Mouse (Mus musculus) kidney, adult 2 months (tissue): Measurements from ENCODE around the gene Wls. TPM values are rescaled to one million over a fixed set of nuclear protein-coding genes. Genes with fewer than 3 reads are reported as not detected.

Experiments
- DNase-seq: peaks from one replicate; pipeline ENCODE4 v3.0.0; 2021
- H3K27ac ChIP-seq: fragments of 200-500 bp; 2 replicates; pipeline ENCODE4 v1.5.1; 2012; ENCODE audit warnings: low read depth, low read length, control low read depth, inconsistent platforms; ENCODE audit not compliant: insufficient read depth
- H3K27me3 ChIP-seq: fragments of 200-500 bp; replicated peaks from 2 replicates; pipeline ENCODE4 v1.6.1; 2012; ENCODE audit warnings: mild to moderate bottlenecking, moderate library complexity, low read length, inconsistent platforms; ENCODE audit not compliant: control insufficient read depth, insufficient read depth
- H3K36me3 ChIP-seq: fragments of 200-500 bp; 2 replicates; pipeline ENCODE4 v1.6.1; 2012; ENCODE audit warnings: mild to moderate bottlenecking, moderate library complexity, low read length, inconsistent platforms; ENCODE audit not compliant: control insufficient read depth, insufficient read depth
- H3K4me1 ChIP-seq: fragments of 200-500 bp; 2 replicates; pipeline ENCODE4 v1.6.1; 2011; ENCODE audit warnings: low read length; ENCODE audit not compliant: control insufficient read depth, insufficient read depth
- H3K4me3 ChIP-seq: fragments of 200-500 bp; 2 replicates; pipeline ENCODE4 v1.5.1; 2011; ENCODE audit warnings: mild to moderate bottlenecking, low read depth, low read length, control low read depth; ENCODE audit not compliant: insufficient read depth
- CTCF ChIP-seq: fragments of 200-500 bp; conservative IDR thresholded peaks from 2 replicates; pipeline ENCODE4 v1.5.1; 2011; ENCODE audit warnings: low read depth, mild to moderate bottlenecking, control low read depth, low read length, moderate library complexity, mixed read lengths; ENCODE audit not compliant: insufficient read depth, insufficient read length
- POLR2A ChIP-seq: fragments of 200-500 bp; IDR thresholded peaks from one replicate; pipeline ENCODE4 v1.6.1; 2011; ENCODE audit warnings: low read depth, low read length, control low read depth
- WGBS: fragments of 180-500 bp; shearing (Covaris S2); methylation state at CpG from one replicate; pipeline ENCODE4 v1.1.7; 2018; 5-methylcytosine and 5-hydroxymethylcytosine counted together
- polyA plus RNA-seq: library from polyadenylated mRNA; depleted of rRNA; stranded (reverse); fragments of >200 nt; gene quantifications from 2 replicates; pipeline ENCODE4 v1.2.3, GENCODE M21; 2012

The Wls gene
- polyA plus RNA-seq, 1 experiment: 85.6 TPM

DNA sequence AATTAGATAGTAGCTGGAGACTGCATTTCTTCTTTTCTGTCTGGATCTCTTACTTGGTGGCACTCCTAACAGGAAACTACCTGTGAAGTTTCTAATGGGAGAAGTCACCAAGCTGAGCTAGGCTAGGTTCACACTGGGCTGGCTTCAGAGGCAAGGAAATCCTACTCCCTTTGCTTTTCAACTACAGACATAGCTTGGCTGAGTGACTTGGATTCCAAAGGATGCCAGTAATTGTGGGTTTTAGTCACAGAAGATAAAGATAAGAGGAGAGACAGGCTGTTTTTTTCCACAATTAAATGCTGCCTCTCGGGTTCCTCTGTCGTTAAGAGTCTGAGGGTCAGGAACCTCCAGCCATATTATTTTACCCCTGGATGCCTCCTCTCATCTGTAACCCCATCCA is 43.9 kb downstream of the Wls start:
- WGBS: 44% methylated on average over 2 of the region's 2 CpGs
- Histone ChIP-seq H3K4me1 (peaks cover 8% of the 10 kb centered on the region), H3K27me3 (no peaks in the 10 kb centered on the region), H3K36me3 (no peaks in the 10 kb centered on the region; the same call in 1 of the 2 replicates), H3K27ac (no peak overlapping the region), H3K4me3 (no peak overlapping the region)
- DNase-seq: no peak
- no peak for TF ChIP-seq CTCF
- no peak for TF ChIP-seq POLR2A

DNA sequence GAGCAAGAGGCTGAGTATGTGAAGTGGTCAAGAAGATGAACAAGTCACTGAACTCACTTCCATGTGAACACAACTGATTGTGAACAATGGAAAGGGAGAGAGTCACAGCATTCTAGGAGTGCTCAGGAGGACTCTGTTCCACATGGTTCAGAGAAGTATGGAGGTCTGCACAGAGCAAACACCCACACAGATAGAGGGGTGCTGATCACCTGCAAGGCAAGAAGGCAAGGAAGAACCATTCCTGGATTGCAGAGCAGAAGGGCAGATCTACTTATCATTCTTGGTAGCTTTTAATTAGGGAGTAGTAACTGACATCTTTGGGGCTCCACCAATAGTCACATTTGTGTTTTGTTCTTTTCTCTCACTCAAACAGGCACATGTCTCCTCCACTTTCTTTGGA is 45.3 kb downstream of the Wls start:
- Histone ChIP-seq H3K36me3 (no peaks in the 10 kb centered on the region; the same call in 1 of the 2 replicates), H3K27ac (0 out of 2 replicates have a peak overlapping the region, but pooled peaks have one; percentile 20), H3K27me3 (no peaks in the 10 kb centered on the region), H3K4me1 (peaks cover 8% of the 10 kb centered on the region), H3K4me3 (no peak overlapping the region)
- TF ChIP-seq CTCF: no peak
- no peak for TF ChIP-seq POLR2A
- no peak for DNase-seq

DNA sequence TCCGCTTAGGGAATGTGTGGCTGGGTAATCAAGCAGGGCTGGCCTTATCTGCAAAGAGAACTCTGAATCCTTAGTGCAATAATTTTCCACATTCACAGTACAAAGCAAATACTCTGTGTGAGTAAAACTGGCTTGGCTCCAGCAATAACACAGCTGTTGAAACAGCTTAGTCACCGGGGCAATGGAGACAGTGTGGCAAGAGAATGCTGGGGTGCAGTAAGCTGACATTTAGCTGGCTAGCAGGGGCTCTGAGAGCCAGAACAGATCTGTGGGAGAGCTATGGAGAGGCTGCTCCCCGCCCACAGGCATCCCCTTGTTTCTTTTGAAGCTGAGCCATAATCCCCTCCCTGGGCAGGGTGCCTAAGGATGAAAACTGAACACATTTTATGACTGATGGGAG is 45.8 kb downstream of the Wls start:
- H3K27ac ChIP-seq: no peak overlapping the region
- DNase-seq: peak; percentile 80
- 32% methylated on average over 3 of the region's 3 CpGs for WGBS
- no peak for TF ChIP-seq CTCF
- TF ChIP-seq POLR2A: no peak
- H3K4me1 ChIP-seq: peaks cover 8% of the 10 kb centered on the region
- no peaks in the 10 kb centered on the region; the same call in 1 of the 2 replicates for H3K36me3 ChIP-seq
- H3K4me3 ChIP-seq: no peak overlapping the region
- no peaks in the 10 kb centered on the region for H3K27me3 ChIP-seq

DNA sequence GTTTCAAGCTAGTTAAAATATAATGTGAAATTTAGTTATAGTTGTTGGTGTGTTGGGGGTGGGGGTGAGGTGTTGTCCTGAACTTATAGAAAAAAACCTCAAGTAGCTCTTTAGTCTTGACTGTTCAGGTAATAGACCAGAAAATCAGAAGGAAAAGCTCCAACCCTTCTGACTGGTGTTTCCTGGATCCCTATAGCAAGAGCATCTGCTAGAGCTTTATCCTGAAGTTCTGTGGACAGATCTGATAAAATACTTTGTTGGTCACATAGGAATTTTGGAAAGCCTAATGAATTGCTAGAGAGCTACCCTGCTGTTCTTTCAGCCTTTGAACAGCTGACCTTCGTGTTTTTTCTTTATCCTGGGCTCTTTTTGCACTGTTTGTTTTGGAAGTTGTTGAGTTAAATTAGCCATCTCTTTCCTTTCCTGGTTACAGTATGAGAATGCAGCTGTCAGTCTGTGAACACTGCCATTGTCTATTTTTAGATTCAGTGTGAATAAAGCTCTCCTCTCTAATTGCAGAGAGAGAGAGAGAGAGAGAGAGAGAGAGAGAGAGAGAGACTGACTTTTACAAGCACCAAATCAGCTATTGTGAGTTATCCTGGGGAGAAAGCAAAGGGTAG is 46.4 kb downstream of the Wls start:
- Histone ChIP-seq H3K27ac (no peak overlapping the region), H3K36me3 (no peaks in the 10 kb centered on the region; the same call in 1 of the 2 replicates), H3K4me1 (peaks cover 8% of the 10 kb centered on the region), H3K4me3 (no peak overlapping the region), H3K27me3 (no peaks in the 10 kb centered on the region)
- TF ChIP-seq POLR2A (no peak), CTCF (no peak)
- WGBS: 8% methylated on average over 1 of the region's 1 CpGs
- DNase-seq: no peak

DNA sequence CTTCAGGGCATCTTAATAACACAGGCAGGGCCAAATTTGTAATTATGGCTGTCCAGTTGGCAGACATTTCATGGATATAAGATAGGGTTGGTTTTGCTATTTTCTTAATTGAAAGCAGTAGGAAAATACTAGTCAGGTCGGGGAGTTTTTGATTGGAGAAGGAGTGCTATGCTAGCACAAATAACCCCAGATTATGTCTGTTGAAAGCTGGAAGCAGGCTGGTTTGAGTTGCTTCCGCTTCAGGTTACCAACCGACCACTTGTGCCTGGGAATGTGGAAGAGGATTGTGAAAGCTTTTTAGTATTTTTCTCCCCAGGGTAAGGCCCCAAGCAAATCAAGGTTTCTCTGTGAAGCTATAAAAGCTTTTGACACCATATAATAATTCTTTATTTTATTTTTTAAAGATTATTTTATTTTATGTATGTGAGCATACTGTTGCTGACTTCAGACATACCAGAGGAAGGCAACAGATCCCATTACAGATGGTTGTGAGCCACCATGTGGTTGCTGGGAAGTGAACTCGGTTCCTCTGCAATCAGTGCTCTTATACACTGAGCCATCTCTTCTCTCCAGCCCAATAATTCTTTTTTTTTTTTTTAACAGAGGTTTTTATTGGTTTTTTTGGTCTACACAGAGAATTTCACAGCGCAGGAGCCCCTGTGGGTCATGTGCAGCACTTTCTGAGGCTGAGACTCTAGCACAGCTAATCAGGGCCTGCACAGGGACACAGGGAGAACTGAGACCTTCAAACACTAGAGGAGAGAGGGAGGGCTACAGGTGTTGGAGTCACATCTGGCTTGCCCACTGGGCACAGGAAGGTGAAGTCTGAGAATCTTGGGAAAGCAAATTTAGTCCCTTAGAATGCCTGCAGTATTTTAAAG is 50.9 kb downstream of the Wls start:
- H3K4me3 ChIP-seq: no peak overlapping the region
- 78% methylated on average over 5 of the region's 5 CpGs for WGBS

DNA sequence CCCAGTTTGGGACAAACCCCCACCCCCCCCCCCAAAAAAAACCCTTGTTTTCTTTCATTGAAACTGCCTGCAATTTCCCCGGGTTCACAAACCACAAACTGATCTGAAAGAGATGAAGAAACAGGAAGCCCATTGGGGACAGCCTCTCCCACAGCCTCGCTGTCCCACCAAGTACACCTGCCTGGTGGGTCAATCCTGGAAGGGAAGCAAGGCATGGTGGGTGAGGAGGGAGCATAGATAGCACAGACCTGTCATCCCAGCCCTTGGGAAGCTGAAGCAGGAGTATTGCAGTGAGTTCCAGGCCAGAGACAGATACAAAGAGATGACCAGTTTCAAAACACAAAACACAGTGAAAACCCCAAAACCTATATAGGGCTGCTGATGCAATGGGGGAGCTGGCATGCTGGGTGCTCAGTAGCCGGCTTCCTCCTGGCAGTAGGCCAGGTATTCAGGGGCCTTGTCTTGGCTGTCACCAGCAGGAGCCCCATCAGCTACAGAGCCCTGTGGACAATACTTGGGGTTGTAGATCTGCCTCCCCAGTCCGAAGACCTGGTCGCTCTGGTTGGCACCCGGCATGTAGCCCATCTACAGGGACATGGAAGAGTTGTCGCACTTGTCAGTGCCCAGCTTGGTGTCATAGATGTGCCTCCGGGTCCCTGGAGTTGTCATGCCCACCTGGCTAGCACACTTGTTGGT is 51.7 kb downstream of the Wls start:
- Histone ChIP-seq H3K27me3 (no peaks in the 10 kb centered on the region), H3K27ac (no peak overlapping the region), H3K4me1 (no peaks in the 10 kb centered on the region), H3K4me3 (no peak overlapping the region), H3K36me3 (no peaks in the 10 kb centered on the region)
- 89% methylated on average over 8 of the region's 8 CpGs for WGBS
- no peak for DNase-seq
- TF ChIP-seq CTCF (no peak), POLR2A (no peak)

More for the DNA sequence above, 50.9 kb downstream of the Wls start:
- DNase-seq: no peak
- H3K27ac ChIP-seq: no peak overlapping the region
- no peak for TF ChIP-seq POLR2A
- no peak for TF ChIP-seq CTCF
- 0 out of 2 replicates have a peak, but pooled peaks cover under 1% of the 10 kb centered on the region for H3K4me1 ChIP-seq
- H3K36me3 ChIP-seq: no peaks in the 10 kb centered on the region
- no peaks in the 10 kb centered on the region for H3K27me3 ChIP-seq

DNA sequence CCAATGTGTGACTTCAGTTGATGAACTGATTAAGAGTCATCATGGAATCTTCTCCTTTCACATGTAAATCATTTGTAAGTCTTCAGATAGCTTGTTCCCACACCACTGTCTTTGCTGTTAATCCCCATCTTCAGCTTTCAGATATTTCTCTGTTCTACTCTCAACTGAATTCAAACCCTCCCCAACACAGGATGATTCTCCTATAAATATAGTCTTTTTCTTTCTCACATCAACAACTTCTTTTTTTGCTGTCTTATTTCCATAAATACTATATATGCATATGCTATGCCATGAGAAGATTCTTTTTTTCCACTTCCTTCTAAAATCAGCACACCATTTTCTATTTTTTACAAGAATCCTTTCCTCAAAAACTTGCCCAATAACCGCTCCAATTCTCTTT is 67.9 kb downstream of the Wls start:
- no peak overlapping the region for H3K27ac ChIP-seq
- no peaks in the 10 kb centered on the region for H3K4me1 ChIP-seq
- H3K27me3 ChIP-seq: no peaks in the 10 kb centered on the region
- H3K4me3 ChIP-seq: no peak overlapping the region
- no peak for DNase-seq
- TF ChIP-seq CTCF (no peak), POLR2A (no peak)
- peaks cover 6% of the 10 kb centered on the region for H3K36me3 ChIP-seq
- WGBS: 100% methylated on average over 1 of the region's 1 CpGs
